Mouse (Mus musculus) kidney, adult 2 months (tissue): Measurements from ENCODE around the gene Tmem161a. TPM values are rescaled to one million over a fixed set of nuclear protein-coding genes. Genes with fewer than 3 reads are reported as not detected.

Experiments used
- DNase-seq: peaks from one replicate; pipeline ENCODE4 v3.0.0; 2021
- H3K27ac ChIP-seq: fragments of 200-500 bp; 2 replicates; pipeline ENCODE4 v1.5.1; 2012; ENCODE audit warnings: low read depth, low read length, control low read depth, inconsistent platforms; ENCODE audit not compliant: insufficient read depth
- H3K27me3 ChIP-seq: fragments of 200-500 bp; replicated peaks from 2 replicates; pipeline ENCODE4 v1.6.1; 2012; ENCODE audit warnings: mild to moderate bottlenecking, moderate library complexity, low read length, inconsistent platforms; ENCODE audit not compliant: control insufficient read depth, insufficient read depth
- H3K36me3 ChIP-seq: fragments of 200-500 bp; 2 replicates; pipeline ENCODE4 v1.6.1; 2012; ENCODE audit warnings: mild to moderate bottlenecking, moderate library complexity, low read length, inconsistent platforms; ENCODE audit not compliant: control insufficient read depth, insufficient read depth
- H3K4me1 ChIP-seq: fragments of 200-500 bp; 2 replicates; pipeline ENCODE4 v1.6.1; 2011; ENCODE audit warnings: low read length; ENCODE audit not compliant: control insufficient read depth, insufficient read depth
- H3K4me3 ChIP-seq: fragments of 200-500 bp; 2 replicates; pipeline ENCODE4 v1.5.1; 2011; ENCODE audit warnings: mild to moderate bottlenecking, low read depth, low read length, control low read depth; ENCODE audit not compliant: insufficient read depth
- CTCF ChIP-seq: fragments of 200-500 bp; conservative IDR thresholded peaks from 2 replicates; pipeline ENCODE4 v1.5.1; 2011; ENCODE audit warnings: low read depth, mild to moderate bottlenecking, control low read depth, low read length, moderate library complexity, mixed read lengths; ENCODE audit not compliant: insufficient read depth, insufficient read length
- POLR2A ChIP-seq: fragments of 200-500 bp; IDR thresholded peaks from one replicate; pipeline ENCODE4 v1.6.1; 2011; ENCODE audit warnings: low read depth, low read length, control low read depth
- WGBS: fragments of 180-500 bp; shearing (Covaris S2); methylation state at CpG from one replicate; pipeline ENCODE4 v1.1.7; 2018; 5-methylcytosine and 5-hydroxymethylcytosine counted together
- polyA plus RNA-seq: library from polyadenylated mRNA; depleted of rRNA; stranded (reverse); fragments of >200 nt; gene quantifications from 2 replicates; pipeline ENCODE4 v1.2.3, GENCODE M21; 2012

Gene Tmem161a
- polyA plus RNA-seq, 1 experiment: 85.2 TPM

GRCm38 (mm10) chr8:70178231-70178630 is 6.1 kb downstream of the Tmem161a start:
- Histone ChIP-seq H3K4me1 (peaks cover 3% of the 10 kb centered on the region), H3K36me3 (no peaks in the 10 kb centered on the region; the same call in 1 of the 2 replicates), H3K27ac (no peak overlapping the region), H3K4me3 (no peak overlapping the region), H3K27me3 (no peaks in the 10 kb centered on the region)
- 87% methylated on average over 2 of the region's 2 CpGs for WGBS
- TF ChIP-seq CTCF: no peak
- TF ChIP-seq POLR2A: no peak
- no peak for DNase-seq

DNA sequence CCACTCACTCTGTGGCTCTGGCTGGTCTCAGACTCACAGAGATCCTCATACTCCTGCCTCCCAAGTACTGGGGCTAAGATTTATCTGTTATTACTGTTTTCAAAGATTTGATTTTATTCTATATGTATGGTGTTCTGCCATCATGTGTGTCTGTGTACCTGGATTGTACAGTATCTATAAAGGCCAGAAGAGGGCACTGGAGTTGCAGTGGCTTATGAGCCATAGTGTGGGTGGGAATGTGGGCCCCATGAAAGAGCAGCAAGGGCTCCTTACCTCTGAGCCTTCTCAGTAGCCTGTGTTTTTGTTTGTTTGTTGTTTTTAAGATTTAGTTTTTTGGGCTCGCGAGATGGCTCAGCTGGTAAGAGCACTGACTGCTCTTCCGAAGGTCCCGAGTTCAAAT is 6.9 kb downstream of the Tmem161a start:
- H3K27ac ChIP-seq: no peak overlapping the region
- no peaks in the 10 kb centered on the region for H3K4me1 ChIP-seq
- TF ChIP-seq POLR2A (no peak), CTCF (peak; percentile 51)
- H3K36me3 ChIP-seq: no peaks in the 10 kb centered on the region; the same call in 1 of the 2 replicates
- 93% methylated on average over 4 of the region's 4 CpGs for WGBS
- DNase-seq: no peak
- H3K27me3 ChIP-seq: no peaks in the 10 kb centered on the region
- H3K4me3 ChIP-seq: no peak overlapping the region

DNA sequence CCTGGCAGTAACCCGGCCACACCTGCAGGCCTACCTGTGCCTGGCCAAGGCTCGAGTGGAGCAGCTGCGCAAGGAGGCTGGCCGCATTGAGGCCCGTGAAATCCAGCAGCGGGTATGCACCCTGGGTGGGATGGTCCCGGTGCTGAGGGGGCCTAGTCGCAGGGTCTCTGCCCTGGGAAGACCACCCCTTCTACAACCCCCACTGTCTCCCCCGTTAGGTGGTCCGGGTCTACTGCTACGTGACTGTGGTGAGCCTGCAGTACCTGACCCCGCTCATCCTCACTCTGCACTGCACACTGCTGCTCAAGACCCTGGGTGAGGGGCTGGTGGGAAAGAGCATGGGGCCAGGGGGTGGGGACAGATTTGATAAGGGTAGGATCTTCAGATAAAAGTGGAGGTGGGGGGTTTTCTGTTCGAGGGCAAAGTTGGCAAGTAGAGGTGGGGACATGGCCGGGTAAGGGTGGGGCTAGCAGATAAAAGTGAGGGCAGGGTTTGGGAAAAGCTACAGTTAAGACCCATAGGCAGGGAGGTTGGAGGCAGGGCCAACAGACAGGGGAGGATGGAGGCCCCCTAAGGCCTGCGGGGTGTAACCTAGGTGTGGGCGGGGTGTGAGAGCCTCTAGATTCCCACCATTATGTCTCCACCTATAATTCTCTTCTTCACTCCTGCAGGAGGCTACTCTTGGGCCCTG is 9.2 kb downstream of the Tmem161a start:
- no peak for TF ChIP-seq CTCF
- no peak for TF ChIP-seq POLR2A
- Histone ChIP-seq H3K27me3 (no peaks in the 10 kb centered on the region), H3K27ac (no peak overlapping the region), H3K4me3 (no peak overlapping the region), H3K4me1 (no peaks in the 10 kb centered on the region), H3K36me3 (no peaks in the 10 kb centered on the region; the same call in 1 of the 2 replicates)
- WGBS: 67% methylated on average over 16 of the region's 16 CpGs
- no peak for DNase-seq

GRCm38 (mm10) chr8:70181903-70182252 is 9.7 kb downstream of the Tmem161a start:
- Histone ChIP-seq H3K4me1 (no peaks in the 10 kb centered on the region), H3K27ac (no peak overlapping the region), H3K27me3 (no peaks in the 10 kb centered on the region), H3K36me3 (no peaks in the 10 kb centered on the region; the same call in 1 of the 2 replicates), H3K4me3 (no peak overlapping the region)
- no peak for DNase-seq
- TF ChIP-seq CTCF (no peak), POLR2A (no peak)
- WGBS: 77% methylated on average over 2 of the region's 2 CpGs

DNA sequence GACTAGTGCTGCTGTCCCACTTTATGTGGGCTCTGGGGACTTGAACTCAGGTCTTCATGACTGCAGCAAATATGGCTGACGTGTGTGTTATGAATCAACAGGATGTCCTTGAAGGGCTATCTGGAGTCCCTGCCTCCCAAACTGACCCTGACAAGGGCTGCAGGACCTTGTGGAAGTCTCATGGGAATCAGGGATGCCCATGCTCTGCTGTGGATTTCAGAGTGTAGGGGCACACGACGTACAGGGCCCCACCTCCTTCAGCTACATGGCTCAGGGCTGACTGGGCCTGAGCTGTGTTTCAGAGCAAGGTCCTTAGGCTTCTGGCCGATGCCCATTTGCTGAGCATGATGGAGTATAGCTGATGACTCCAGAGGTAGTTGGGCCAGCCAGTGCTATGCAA is 11.0 kb downstream of the Tmem161a start:
- TF ChIP-seq CTCF (no peak), POLR2A (no peak)
- no peak for DNase-seq
- no peak overlapping the region for H3K4me3 ChIP-seq
- 75% methylated on average over 4 of the region's 4 CpGs for WGBS
- no peak overlapping the region for H3K27ac ChIP-seq
- H3K4me1 ChIP-seq: peaks cover 8% of the 10 kb centered on the region; the same call in 1 of the 2 replicates
- peaks cover 2% of the 10 kb centered on the region; the same call in 1 of the 2 replicates for H3K36me3 ChIP-seq
- no peaks in the 10 kb centered on the region for H3K27me3 ChIP-seq

DNA sequence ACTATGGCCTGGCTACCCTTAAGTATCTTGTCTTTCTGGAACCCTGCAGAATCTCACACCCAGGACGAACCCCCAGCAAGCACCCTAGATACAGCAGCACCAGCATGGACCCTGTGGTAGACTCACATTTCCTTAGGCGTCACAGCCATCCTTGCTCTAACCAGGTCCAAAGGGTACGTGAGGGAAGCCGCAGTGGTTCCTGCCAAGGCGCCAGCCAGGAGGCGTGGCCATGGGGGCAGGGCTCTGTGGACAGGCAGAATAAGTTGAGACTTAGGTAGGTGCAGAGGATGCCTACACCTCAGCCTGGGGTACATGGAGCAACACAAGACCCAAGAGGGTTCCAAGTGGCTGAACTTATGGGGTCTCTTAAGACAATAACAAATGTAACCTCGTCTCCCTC is 16.6 kb downstream of the Tmem161a start:
- WGBS: 47% methylated on average over 7 of the region's 7 CpGs
- Histone ChIP-seq H3K27me3 (no peaks in the 10 kb centered on the region), H3K36me3 (peaks cover 4% of the 10 kb centered on the region; the same call in 1 of the 2 replicates), H3K4me3 (no peak overlapping the region), H3K27ac (peak overlapping the region; percentile 69), H3K4me1 (peaks cover 17% of the 10 kb centered on the region; the same call in 1 of the 2 replicates)
- TF ChIP-seq POLR2A (no peak), CTCF (no peak)
- peak; percentile 95 for DNase-seq

DNA sequence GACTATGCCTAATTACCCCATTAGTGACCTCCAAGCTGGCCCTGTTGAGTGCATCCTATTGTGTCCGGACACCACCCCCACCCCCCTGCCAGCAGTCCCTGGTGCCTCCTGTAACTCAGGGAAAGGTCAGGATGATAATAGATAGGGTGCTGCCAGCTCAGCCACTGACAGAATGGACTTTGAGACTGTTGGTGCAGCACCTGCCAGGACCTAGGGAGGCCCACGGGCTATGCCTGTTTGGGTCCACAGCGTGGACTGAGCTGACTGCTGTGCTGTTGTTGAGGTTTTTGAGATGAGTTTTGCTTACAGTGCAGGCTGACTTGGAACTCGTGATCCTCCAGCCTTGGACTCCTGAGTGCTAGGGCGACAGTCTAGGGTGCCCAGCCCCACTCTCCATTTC is 21.1 kb downstream of the Tmem161a start:
- Histone ChIP-seq H3K27ac (peak overlapping the region; percentile 80), H3K4me3 (no peak overlapping the region), H3K4me1 (peaks cover 29% of the 10 kb centered on the region), H3K27me3 (no peaks in the 10 kb centered on the region), H3K36me3 (peaks cover 2% of the 10 kb centered on the region; the same call in 1 of the 2 replicates)
- WGBS: 53% methylated on average over 5 of the region's 5 CpGs
- no peak for TF ChIP-seq POLR2A
- TF ChIP-seq CTCF: no peak
- peak; percentile 91 for DNase-seq

GRCm38 (mm10) chr8:70194191-70194590 is 22.0 kb downstream of the Tmem161a start:
- peaks cover 1% of the 10 kb centered on the region; the same call in 1 of the 2 replicates for H3K36me3 ChIP-seq
- TF ChIP-seq POLR2A: no peak
- no peak for TF ChIP-seq CTCF
- no peaks in the 10 kb centered on the region for H3K27me3 ChIP-seq
- peaks cover 31% of the 10 kb centered on the region for H3K4me1 ChIP-seq
- H3K4me3 ChIP-seq: no peak overlapping the region
- peak; percentile 35 for DNase-seq
- H3K27ac ChIP-seq: peak overlapping the region; percentile 80; the same call in 1 of the 2 replicates
- WGBS: 69% methylated on average over 3 of the region's 3 CpGs
